Mouse (Mus musculus) erythroblast, embryonic 14.5 days (primary cell): ENCODE data around the gene Nt5c3b.

Experiments used
- GATA1 ChIP-seq: IDR thresholded peaks from 2 replicates; pipeline ENCODE4 v1.6.1; 2012; ENCODE audit warnings: low read length, inconsistent platforms, mixed read lengths
- TAL1 ChIP-seq: IDR thresholded peaks from 3 replicates; pipeline ENCODE4 v1.6.1; 2012; ENCODE audit warnings: low read length, inconsistent platforms, mixed read lengths

DNA sequence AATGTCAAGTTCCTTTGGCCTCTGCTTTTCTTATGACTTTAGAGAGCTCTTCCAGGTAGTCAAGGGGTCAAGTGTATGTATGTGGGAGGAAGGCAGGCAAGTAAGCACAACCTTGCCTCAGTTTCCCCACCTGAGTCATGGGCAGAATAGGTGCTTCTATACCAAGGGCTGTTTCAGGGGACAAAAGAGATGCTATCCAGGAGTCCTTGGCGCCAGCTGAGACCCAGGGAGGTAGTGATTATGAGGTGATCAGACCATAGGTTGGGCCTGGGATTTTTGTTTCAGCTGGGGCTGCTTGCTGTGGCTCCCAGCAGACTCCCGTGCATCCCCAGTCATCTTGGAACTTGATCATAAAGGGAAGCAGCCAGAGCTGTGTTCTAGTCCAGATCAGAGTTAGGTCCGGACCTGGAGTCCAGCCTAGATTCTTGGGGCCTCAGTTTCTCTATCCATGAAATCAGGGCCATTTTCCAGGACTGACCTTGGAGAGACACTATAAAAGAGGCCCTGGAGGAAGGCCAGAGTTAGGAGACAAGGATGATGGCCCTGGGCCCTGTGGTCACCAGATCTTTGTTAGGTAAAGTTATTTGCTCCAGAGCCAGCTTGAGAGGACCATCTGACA, 37.0 kb downstream of the Nt5c3b start:
- TF ChIP-seq GATA1 (no peak), TAL1 (no peak)
